Mouse (Mus musculus) small intestine, adult 2 months (tissue): Measurements from ENCODE around the gene Dnaaf1. TPM values are rescaled to one million over a fixed set of nuclear protein-coding genes. Genes with fewer than 3 reads are reported as not detected.

Experiments used
- H3K27ac ChIP-seq: fragments of 200-500 bp; 2 replicates; pipeline ENCODE4 v1.5.1; 2012; ENCODE audit warnings: low read depth, low read length, control low read depth, inconsistent platforms; ENCODE audit not compliant: insufficient read depth
- H3K27me3 ChIP-seq: fragments of 200-500 bp; 2 replicates; pipeline ENCODE4 v1.6.1; 2012; ENCODE audit warnings: mild to moderate bottlenecking, moderate library complexity, low read length, inconsistent platforms; ENCODE audit not compliant: control insufficient read depth, insufficient read depth
- H3K36me3 ChIP-seq: fragments of 200-500 bp; 2 replicates; pipeline ENCODE4 v1.6.1; 2012; ENCODE audit warnings: mild to moderate bottlenecking, low read length, control low read depth, inconsistent platforms; ENCODE audit not compliant: control insufficient read depth, insufficient read depth
- H3K4me1 ChIP-seq: fragments of 200-500 bp; 2 replicates; pipeline ENCODE4 v1.6.1; 2012; ENCODE audit warnings: low read length, inconsistent platforms, mixed read lengths; ENCODE audit not compliant: control insufficient read depth, insufficient read depth, insufficient read length
- H3K4me3 ChIP-seq: fragments of 200-500 bp; 2 replicates; pipeline ENCODE4 v1.5.1; 2012; ENCODE audit warnings: low read depth, mild to moderate bottlenecking, control low read depth, inconsistent platforms, low read length, moderate library complexity
- CTCF ChIP-seq: fragments of 200-500 bp; IDR thresholded peaks from 2 replicates; pipeline ENCODE4 v1.5.1; 2012; ENCODE audit warnings: low read depth, mild to moderate bottlenecking, control low read depth, inconsistent platforms, low read length, moderate library complexity, mixed read lengths; ENCODE audit not compliant: insufficient replicate concordance, insufficient read length; ENCODE audit errors: extremely low read depth
- POLR2A ChIP-seq: fragments of 200-500 bp; IDR thresholded peaks from 2 replicates; pipeline ENCODE4 v1.6.1; 2012; ENCODE audit warnings: low read depth, mild to moderate bottlenecking, control low read depth, inconsistent platforms, low read length, moderate library complexity
- WGBS: fragments of 180-500 bp; shearing (Covaris S2); methylation state at CpG from one replicate; pipeline ENCODE4 v1.1.7; 2018; 5-methylcytosine and 5-hydroxymethylcytosine counted together
- polyA plus RNA-seq: library from polyadenylated mRNA; depleted of rRNA; stranded (reverse); fragments of >200 nt; gene quantifications from 2 replicates; pipeline ENCODE4 v1.2.3, GENCODE M21; 2012

Dnaaf1 gene
- polyA plus RNA-seq, 1 experiment = 9.4 TPM

DNA sequence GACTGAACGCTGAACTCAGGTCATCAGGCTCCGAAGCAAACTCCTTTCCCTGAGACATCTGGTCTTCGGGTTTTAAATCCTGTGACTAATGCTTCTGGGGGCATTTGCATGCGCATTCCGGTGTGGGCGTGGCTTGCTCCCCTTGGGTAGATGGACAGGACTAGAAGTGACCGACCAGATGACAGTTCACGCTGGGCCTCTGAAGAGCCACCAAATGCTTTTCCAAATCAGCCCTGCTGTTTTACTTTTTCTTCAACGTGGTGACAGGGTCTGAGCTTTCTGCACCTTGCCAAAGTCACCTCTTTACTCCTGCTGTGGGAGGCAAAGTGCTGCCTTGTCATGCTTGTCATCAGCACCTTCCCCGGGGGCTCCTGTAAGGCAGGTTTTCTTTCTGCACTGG is 13.8 kb downstream of the Dnaaf1 start:
- no peak for TF ChIP-seq POLR2A
- no peak for TF ChIP-seq CTCF
- Histone ChIP-seq H3K4me1 (peaks cover 27% of the 10 kb centered on the region), H3K4me3 (no peak overlapping the region), H3K27me3 (no peaks in the 10 kb centered on the region), H3K36me3 (no peaks in the 10 kb centered on the region), H3K27ac (no peak overlapping the region)
- WGBS = 71% methylated on average over 10 of the region's 10 CpGs

DNA sequence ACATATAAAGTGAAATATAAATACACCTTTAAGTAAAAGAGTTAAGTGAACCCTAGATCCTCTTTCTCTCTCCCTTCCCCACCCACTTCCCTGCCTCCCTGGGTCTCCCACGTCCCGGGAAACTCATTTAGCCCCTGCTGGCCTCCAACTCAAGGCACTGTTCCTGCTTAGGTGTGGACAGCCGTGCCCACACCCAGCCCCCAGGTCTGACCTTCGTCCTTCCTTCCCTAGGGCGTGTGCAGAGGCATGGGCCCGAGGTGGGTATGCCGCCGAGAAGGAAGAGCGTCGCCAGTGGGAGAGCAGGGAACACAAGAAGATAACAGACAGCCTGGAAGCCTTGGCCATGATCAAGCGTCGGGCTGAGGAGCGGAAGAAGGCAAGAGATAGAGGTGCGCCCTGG is 15.3 kb downstream of the Dnaaf1 start:
- Histone ChIP-seq H3K27ac (peak overlapping the region; percentile 91), H3K27me3 (no peaks in the 10 kb centered on the region), H3K4me1 (peaks cover 41% of the 10 kb centered on the region), H3K4me3 (peak overlapping the region; percentile 10; the same call in 1 of the 2 replicates), H3K36me3 (no peaks in the 10 kb centered on the region)
- TF ChIP-seq POLR2A = no peak
- no peak for TF ChIP-seq CTCF
- WGBS = 28% methylated on average over 14 of the region's 14 CpGs

DNA sequence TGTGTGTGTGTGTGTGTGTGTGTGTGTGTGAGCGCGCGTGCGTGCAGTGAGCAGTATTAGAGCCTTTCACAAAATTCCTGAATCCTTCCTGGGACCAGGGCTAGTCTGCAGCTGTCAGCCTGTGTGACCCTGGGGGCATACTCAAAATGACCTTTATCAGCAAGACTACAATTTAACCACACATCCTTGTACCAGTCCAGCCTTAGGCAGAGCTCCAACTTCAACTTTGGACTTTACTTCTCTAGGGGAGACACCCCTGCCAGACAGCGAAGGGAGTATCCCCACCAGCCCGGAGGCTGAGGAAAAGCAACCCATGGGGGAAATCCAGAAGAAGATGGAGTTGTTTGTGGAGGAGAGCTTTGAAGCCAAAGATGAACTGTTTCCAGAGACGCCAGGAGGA is 16.4 kb downstream of the Dnaaf1 start:
- H3K27ac ChIP-seq = peak overlapping the region; percentile 91
- 56% methylated on average over 7 of the region's 7 CpGs for WGBS
- H3K4me3 ChIP-seq = no peak overlapping the region; the same call in 1 of the 2 replicates
- TF ChIP-seq CTCF (no peak), POLR2A (no peak)
- peaks cover 53% of the 10 kb centered on the region for H3K4me1 ChIP-seq
- H3K36me3 ChIP-seq = no peaks in the 10 kb centered on the region
- no peaks in the 10 kb centered on the region for H3K27me3 ChIP-seq

DNA sequence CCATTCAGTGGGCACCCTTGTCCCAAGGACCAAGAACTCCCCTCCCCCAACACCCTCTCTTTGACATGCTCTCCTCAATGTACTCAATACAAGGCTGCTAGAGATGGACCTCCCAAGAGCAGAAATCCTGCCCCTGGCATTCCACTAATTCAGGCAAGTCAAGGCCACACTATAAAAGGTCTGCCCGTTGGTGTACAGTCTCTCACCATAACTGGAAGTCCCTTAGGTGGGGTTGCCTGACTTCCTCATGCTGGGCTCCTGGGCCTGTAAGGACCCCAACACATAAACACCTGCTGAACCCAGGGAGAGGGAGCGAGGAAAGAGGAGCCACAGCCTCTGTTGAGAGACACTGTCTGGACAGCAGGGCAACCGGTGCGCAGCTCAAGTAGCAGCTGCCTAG is 28.7 kb downstream of the Dnaaf1 start:
- Histone ChIP-seq H3K4me3 (0 out of 2 replicates have a peak overlapping the region, but pooled peaks have one; percentile 77), H3K4me1 (peaks cover 9% of the 10 kb centered on the region), H3K36me3 (peaks cover 35% of the 10 kb centered on the region), H3K27ac (no peak overlapping the region), H3K27me3 (no peaks in the 10 kb centered on the region)
- 89% methylated on average over 4 of the region's 4 CpGs for WGBS
- TF ChIP-seq POLR2A = no peak
- no peak for TF ChIP-seq CTCF

DNA sequence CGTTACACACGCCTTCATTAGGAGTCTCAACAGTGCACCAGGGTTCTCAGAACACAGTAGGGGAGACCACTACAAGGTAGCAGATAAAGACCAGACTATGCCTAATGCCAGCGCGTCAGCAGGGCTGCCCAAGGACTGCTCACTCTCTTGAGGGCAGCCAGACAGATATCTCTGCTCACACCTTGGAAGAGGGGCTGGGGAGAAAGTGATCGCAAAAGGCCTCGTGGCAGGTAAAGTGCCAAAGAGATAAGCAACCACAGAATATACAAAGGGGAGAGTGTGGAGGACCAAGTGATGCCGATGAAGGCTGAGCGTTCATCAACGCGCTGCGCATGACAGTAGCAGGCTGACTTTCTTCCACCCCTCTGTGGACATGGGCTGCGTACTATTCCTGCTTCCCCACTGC is 29.4 kb downstream of the Dnaaf1 start:
- H3K36me3 ChIP-seq = peaks cover 28% of the 10 kb centered on the region
- no peaks in the 10 kb centered on the region for H3K27me3 ChIP-seq
- TF ChIP-seq POLR2A (no peak), CTCF (no peak)
- H3K4me1 ChIP-seq = peaks cover 9% of the 10 kb centered on the region
- WGBS = 17% methylated on average over 12 of the region's 12 CpGs
- peak overlapping the region; percentile 37 for H3K27ac ChIP-seq
- peak overlapping the region; percentile 77 for H3K4me3 ChIP-seq

DNA sequence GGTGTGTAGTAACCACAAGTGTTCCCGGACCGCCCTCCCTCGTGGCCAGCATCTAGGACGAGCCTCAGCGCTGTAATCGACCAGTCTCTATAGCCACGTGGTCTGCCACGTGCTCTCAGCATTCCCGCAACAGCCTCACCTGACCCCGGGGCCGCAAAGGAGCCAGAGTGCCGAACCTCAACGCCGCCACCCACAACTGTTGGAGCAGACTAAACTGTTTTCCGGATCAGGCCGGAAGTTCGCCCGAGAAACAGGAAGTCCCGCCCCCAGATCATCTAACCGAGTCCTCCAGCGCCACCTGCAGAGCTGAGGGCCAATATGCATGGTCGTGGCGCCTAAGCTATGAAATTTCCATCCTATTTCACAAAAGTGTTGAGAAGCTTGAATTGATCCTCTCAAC is 30.0 kb downstream of the Dnaaf1 start, which contains the start of gene Taf1c:
Gene Taf1c (minus strand): TSS at position 227 of the 400 bp plus-strand sequence.
- H3K27me3 ChIP-seq = no peaks in the 10 kb centered on the region
- TF ChIP-seq CTCF (peak; percentile 87), POLR2A (no peak; the same call in 1 of the 2 replicates)
- peaks cover 25% of the 10 kb centered on the region for H3K36me3 ChIP-seq
- peak within 1 kb of the TSS; percentile 77 for H3K4me3 ChIP-seq
- H3K27ac ChIP-seq = peak within 1 kb of the TSS; percentile 37
- H3K4me1 ChIP-seq = peaks cover 9% of the 10 kb centered on the region
- under 1% methylated on average over 23 of the region's 23 CpGs for WGBS

DNA sequence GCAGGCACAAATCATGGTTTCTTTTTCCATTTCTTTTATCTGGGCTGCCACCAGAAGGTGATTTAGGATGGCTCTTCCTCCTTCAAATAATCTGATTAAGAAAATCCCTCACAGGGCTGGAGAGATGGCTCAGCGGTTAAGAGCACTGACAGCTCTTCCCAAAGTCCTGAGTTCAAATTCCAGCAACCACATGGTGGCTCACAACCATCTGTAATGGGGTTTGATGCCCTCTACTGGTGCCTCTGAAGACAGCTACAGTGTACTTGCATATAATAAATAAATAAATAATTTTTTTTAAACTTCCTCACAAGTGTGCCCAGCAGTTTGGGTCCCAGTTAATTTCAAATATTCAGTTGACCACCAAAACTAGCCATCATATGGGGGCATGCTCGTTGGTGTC is 31.2 kb downstream of the Dnaaf1 start:
- peak; percentile 27; the same call in 1 of the 2 replicates for TF ChIP-seq CTCF
- no peak for TF ChIP-seq POLR2A
- peaks cover 9% of the 10 kb centered on the region for H3K4me1 ChIP-seq
- H3K27me3 ChIP-seq = no peaks in the 10 kb centered on the region
- 67% methylated on average over 2 of the region's 2 CpGs for WGBS
- peaks cover 14% of the 10 kb centered on the region for H3K36me3 ChIP-seq
- no peak overlapping the region for H3K27ac ChIP-seq
- no peak overlapping the region for H3K4me3 ChIP-seq
